ENCODE assay signal across 13 mouse cellular contexts in genomic region chrX:112255513-112255912, GRCm38 (mm10). TPM values are rescaled to one million over a fixed set of nuclear protein-coding genes. Genes with fewer than 3 reads are reported as not detected.
DNase-seq lines count a peak whose midpoint lies in the region.
"Had no signal": no experiment of that assay in that cellular context is flagged by ENCODE, and none has a peak within 500 bp of the region (broad histone marks: within the 10 kb centered on the region; RNA-seq: fewer than 3 reads in every experiment).

No protein-coding gene starts in this region.

- peak; percentile 3 for DNase-seq in layer of hippocampus, adult 9-10 months (ENCODE audit: low spot score)
- DNase-seq in layer of hippocampus, postnatal 10 days (ENCODE audit: low spot score in 2 of 2), result no peak
- peak; percentile 4 for DNase-seq in brain, embryonic 18.5 days (ENCODE audit: low read depth, low spot score)
- DNase-seq in left cerebral cortex, postnatal 14 days (ENCODE audit: low spot score in 2 of 2), result peak; percentile 40 to 81
- DNase-seq in right cerebral cortex, postnatal 4 days, result peak; percentile 3
- DNase-seq in adrenal gland, postnatal 14 days, result no peak
- DNase-seq in kidney, postnatal 25 days, result no peak
- DNase-seq: adrenal gland, postnatal 10 days; cerebellum, adult 11-12 months; gastrocnemius, adult 2 months; liver, embryonic 13.5 days; lung, postnatal 14 days had no signal

- intact Hi-C loops in left cerebral cortex, postnatal 14 days (cut with DNase I), result no loop called here

RNA-seq across cellular contexts. Expression of gene 4933403O08Rik, which starts 16.7 kb away (rescaled TPM):
- not detected for total RNA-seq in layer of hippocampus, postnatal 10 days (2021)
- not detected for total RNA-seq in left cerebral cortex, postnatal 14 days (2021)
- 1.3 and 1.4 TPM in 2 replicates for total RNA-seq in adrenal gland, postnatal 14 days (2021)
- total RNA-seq: gastrocnemius, adult 2 months; layer of hippocampus, adult 18-20 months had no signal

RNA-seq across cellular contexts. Expression of gene Apool, which starts 55.6 kb away (rescaled TPM):
- 1 to 10 TPM; 5.4 to 6.8 TPM for total RNA-seq in layer of hippocampus, postnatal 10 days (2021)
- total RNA-seq in left cerebral cortex, postnatal 14 days (2021), result 1 to 10 TPM; 3.4 to 4.3 TPM
- total RNA-seq in adrenal gland, postnatal 14 days (2021), result 66.4 and 69.9 TPM in 2 replicates

Comparison
In these comparisons a context has a peak if more than half of its experiments do, and no peak if none do; other contexts are left out.
1. DNase-seq: peak in layer of hippocampus, adult 9-10 months (single experiment), brain, embryonic 18.5 days (single experiment), left cerebral cortex, postnatal 14 days (2 of 2) and right cerebral cortex, postnatal 4 days (single experiment); none in layer of hippocampus, postnatal 10 days (0 of 2), adrenal gland, postnatal 14 days (single experiment) and kidney, postnatal 25 days (0 of 2).